Mouse (Mus musculus) brain, adult 2 months (tissue): Measurements from ENCODE around the gene Rbm28.

Experiments used
- DNase-seq: peaks from one replicate; pipeline ENCODE4 v3.0.0; 2011; ENCODE audit warnings: low read depth, low spot score

Gene Rbm28

DNA sequence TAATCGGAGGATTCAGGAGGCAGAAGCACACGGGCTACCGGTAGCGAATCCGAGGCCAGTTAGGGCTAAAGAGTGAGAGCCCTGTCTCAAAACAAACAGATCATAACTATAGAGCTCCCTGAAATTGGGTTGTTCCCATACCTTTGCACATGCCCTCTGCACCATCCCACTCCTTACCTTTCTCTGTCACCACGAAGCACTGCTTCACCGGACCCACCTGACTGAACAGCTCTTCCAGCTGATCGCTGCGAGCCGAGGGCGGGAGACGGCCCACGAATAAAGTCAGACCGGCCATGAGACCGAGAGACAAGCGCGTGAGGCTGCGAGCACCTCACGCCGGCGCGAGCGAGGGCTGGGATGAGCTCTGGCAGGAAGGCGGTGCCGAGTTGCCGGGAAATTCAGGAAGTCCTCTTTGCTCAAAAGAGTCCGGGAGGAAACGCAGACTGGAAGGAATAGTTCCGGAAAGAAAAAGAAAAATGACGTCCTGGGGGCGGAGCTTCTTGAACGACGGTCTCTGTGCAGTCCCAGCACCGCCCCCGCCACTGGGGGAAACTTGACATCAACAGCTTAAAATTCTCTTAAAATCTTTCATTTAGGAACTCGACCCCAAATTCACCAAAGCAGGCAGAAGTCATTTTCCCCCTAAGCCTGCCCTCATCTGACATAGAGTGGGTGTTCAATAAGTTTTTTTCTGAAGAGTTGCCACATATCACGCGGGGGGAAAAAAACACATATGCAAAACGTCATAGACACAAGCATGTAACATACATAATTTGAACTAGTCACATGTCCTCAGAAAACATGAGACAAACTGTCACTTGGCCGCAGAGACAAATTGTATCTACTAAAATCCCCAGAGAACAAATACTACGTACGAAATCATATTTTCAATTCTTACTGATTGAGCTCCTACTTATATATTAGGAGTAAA, at the start of gene Rbm28:
TSS of gene Rbm28 (minus strand) at position 693 of the 931 bp plus-strand sequence.
- DNase-seq, result peak; percentile 99

DNA sequence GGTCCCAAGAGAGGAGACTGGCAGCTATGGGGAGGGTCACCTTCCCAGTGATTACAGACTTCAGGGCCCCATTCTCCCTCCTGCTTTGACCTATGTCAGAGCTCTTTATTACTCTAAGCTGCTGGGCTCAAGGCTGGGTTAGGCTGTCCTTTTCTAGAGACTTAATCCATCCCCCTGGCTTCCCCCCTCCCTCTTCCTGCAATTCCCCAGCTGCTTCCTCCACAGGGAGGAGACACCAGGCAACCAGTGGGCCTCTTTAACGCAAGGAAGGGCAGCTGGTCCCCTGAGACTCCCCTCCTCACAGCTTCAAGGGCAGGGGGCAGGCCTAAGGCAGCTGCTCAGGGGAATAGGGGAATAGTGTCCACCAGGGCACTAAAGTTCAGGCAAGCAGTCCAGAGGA, 49.4 kb upstream of the Rbm28 start:
- no peak for DNase-seq

DNA sequence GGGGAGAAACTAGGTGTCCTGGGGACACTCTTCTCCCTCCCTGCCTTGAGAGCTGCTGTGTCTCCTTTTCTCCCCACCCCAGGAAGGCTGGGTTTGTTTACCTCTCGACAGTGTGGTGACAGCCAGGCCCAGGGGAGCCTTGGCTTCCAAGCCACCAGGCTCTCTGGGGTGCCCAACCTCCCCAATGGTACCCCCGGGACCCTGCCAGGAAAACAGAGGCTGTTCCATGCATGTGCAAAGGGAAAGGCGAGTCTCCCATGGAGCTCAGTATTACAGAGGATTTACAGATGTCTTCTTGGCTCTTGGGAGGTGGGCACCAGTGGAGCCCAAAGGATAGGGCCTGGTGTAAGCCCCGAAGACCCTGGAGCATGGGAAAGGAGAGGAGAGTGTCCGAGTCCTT, 48.6 kb upstream of the Rbm28 start:
- no peak for DNase-seq

DNA sequence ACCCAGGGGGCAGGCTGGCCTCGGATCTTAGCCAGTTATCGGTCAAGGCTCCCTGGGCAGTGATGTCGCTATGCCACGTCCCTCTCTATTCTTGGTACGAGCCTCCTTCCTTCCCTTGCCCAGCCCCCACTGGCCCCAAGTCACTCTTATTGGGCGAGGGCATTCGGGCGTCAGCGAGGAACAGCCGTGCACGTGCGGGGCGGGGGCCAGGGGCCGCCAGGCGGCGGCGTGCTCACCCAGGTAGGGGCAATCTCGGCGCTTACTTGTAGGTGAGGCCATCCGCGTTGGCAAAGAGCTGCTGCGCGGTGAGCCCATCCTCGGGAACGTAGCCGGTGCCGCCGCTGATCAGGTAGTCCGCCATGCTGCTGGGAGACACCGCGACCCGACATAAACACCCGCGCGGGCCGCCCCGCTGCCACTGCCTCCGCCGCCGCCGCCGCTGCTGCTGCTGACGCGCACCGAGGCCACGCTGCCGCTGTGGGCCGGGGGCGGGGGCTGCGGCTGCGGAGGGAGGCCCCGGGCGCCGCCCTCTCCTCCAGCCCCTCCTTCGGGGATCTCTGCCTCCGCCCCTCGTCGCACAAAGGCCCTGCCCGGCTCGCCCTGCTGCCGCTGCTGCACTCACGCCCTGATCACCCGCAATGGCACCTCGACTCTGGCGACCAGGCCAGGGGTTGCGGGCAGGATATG, 47.1 kb upstream of the Rbm28 start:
- DNase-seq, result peak; percentile 87

DNA sequence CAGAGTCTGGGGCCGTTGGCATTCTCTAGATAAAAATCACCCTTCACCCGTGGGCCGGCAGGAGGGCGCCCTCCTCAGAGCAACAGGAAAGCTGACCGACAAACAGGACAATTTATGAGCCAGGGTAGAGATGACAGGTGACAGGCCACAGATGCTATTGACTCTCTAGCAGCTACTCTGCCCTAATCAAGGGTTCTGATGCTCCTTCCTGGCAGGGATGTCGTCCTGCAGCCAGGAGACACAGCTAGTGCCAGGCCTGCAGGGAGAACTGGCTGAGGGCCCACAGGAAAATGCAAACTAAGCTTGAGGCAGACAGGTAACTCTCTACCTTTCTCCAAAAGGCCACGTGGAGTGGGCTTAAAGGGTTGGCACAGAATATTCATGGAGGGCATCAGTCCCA, 46.3 kb upstream of the Rbm28 start:
- DNase-seq, result peak; percentile 76

DNA sequence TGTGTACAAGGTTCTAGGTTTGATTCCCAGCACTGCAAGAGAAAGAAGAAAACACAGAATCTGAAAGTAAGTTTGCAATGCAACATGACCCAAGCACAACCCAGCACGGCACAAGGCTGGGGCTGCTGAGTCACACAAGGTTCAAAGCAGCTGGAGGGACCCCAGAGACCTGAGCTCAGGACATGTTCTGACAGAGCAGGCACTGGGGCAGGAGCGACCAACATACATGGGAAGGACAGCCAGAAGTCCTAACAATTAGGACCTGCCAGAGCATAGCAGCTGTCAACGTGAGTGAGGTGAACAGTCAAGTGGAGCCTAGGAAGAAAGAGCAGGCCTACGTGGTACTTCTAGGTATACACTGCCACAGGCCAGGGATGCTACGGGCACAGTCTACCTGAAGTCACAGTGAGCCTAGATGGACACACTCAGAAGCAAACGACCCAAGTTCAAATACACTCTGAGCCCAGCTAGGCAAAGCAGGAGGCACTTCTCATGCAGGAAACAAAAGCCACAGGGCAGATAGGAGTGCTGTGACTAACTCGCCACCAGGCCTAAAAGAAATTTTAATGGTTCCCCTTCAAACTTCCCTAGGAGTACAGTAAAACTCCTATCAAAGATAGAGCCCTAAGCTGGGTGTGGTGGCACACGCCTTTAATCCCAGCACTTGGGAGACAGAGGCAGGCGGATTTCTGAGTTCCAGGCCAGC, 45.6 kb upstream of the Rbm28 start:
- DNase-seq, result no peak

DNA sequence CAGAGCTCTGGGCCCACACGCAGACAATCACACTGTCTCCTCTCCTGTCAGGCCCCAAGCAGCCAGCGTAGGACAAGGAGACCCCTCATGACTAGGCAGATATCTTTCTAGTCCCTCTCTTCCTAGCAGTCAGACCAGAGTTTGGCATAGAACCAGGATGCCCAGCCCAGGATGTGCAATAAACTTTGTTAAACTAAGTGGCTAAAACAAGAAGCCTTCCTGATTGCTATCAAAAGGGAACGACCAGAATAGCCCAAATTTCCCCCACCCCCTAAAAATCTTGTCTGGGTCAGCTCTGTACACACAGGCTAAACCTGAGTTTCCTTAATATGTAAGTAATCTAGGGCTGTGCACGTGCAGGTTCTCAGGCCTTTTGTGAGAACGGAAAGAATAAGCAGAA, 43.4 kb upstream of the Rbm28 start:
- DNase-seq, result no peak

DNA sequence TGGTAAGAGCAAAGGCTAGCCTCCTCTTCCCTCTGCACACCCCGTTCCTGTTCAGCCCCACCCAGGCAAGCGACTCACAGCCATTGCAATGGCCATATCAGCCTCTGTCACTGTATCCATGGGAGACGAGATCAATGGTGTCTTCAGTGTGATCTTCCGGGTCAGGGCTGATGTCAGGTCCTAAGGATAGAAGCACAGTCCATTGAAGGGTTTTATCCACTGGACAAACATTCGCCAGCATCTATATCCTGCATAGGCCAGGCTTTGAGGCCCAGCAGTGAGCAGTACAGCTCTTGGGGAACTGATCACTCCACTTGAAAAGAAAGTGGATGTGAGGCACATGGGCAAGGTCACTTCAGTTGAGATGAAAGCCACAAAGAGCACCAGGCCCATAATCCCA, 42.2 kb upstream of the Rbm28 start:
- no peak for DNase-seq

DNA sequence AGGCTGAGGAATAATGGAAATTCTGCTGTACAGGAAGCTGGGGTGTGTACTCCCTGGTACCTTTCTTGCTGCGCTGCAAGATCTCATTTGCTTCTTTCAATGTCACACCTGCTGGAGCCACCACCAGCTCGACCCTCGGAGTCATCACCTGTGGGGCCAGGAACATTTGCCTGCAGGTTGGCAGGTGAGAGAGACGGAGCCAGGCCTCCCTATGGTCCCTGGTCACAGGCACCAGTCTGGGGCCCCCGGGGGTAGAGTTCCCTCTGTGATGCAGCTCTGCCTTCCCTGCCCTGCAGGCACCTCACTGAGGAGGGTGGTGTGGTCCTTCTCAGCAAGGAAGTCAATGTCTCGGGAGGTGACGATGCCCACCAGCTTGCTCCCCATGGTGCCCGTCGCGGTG, 41.2 kb upstream of the Rbm28 start:
- no peak for DNase-seq

DNA sequence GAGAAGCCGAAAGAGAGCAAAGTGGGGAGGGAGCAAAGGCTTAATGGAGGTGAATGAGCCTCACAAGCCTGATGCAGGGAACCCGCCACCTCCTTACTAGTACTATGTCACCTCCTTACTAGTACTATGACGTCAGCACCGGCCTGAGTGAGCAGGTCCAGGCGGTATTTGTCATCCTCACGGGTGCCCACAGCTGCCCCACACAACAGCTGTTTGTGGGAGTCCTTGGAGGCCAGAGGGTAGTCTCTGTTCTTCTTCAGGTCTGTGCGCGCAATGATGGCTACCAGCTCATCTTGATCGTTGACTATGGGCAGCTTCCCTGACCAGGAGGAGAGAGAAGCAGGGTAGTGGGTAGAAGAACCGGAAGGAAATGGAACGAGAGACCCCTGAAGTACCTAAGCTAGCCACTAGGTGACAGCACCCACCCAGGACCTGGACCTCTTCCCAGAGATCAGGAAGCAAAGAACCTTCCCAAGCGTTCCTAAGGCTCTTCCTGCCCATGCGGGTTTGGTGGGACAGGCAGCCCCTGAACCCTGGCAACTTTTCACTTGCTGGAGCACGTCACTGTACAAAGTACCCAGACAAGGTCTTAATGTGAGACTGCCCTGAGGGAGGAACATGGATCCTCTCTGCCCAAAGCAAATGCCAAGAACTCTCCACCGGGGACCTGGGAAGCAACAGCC, 40.3 kb upstream of the Rbm28 start:
- DNase-seq, result peak; percentile 53

DNA sequence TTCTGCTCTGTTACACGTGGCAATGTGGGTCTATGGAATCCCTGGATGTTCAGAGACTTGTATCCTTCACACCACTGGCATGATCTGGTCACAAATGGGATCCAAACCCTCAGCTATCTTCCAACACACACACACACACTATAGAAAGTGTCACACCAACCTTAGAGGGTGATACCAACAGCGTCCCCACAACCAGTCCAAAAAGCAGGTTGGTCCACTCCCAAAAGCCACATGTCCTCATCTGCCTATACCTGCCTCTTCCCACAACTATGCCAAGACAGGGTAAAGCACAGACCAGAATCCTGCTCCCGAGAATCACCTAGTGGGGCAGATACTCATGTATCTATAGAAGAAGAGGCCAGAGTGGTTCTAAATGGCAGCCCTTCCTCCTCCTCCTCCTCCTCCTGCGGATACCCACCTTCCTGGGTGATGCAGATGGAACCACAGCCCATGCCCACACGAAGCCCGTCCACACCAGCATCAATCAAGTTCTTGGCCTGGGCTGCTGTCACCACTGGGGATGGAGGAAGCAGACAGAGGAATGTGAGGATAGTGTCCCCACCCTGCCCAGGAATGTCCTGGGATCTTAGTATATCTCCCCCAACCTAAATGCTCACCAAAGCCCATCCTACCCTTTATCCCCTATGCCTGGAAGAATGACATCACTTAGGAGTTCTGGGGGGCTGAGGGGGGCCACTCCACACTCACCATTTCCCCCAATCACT, 39.2 kb upstream of the Rbm28 start:
- no peak for DNase-seq

DNA sequence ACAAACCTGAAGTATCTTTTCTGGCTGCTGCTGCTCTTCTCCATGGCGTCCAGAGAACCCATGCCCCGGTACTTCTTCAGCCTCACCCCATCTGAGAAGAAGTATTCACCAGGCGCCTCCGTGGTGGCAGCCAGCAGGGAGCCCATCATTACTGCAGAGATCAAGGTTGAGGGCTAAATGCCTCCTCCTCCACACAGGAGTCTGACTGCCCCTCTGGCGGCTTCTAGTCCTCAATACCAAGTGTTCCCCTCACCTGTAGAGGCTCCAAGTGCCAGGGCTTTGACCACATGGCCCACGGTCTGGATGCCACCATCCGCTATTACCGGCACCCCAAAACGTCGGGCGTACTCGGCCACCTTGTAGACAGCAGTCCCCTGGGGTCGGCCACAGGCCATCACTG, 38.3 kb upstream of the Rbm28 start:
- DNase-seq, result no peak

DNA sequence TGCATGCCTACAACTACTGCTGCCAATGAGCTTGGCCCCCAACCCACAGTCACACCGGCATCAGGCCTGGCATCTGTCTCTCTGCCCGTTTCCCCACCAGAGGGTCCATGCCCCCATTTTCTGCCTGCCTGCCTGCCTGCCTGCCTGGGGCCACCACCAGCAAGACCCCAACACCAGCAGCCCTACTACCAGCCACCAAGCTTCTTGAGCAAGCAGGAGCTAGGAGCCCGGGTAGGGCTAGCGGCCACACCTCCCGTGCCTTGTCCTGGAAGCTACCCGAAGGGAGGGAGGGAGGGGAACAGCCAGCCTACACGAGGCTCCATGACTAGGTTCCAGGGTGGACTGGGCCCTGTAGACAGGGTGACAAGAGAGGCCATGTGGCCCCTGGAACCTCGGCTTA, 37.2 kb upstream of the Rbm28 start:
- DNase-seq, result no peak

DNA sequence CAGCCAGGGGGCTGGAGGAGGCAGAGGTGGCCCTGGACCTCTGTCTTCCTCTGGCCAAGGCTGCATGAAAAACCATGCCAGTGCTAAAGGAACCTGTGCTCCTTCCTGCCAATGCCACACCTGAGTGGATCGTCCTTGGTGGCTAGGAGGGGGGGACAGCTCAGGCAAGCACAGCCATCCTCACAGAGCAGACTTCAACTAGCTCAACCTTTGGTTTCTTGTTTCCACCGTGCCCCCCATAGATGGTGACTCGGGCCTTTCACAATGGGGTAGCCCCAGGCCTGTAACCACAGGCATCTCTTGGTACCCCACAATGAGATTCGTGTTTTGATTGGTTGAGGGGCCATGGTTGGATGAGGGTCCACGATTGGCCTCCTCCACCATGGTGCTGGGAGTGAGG, 36.5 kb upstream of the Rbm28 start:
- DNase-seq, result no peak

DNA sequence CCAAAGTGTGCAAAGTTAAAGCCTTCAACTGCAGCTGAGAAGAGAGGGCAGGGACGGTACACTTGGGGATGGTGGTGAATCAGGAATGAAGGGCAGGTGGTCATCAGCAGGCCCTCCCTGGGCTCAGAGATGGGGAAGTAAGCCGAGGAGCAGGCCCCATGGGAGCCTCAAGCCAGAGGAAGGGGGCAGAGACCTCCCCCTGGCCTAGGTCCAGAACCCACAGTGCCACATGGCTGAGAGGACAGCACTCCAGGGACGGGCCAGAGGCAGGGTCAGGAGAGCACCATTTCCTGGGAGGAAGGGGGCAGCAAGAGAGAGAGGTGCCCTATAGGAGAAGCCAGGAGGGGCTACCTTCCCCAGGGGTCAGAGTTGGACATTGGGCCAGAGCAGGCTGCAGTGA, 35.7 kb upstream of the Rbm28 start:
- DNase-seq, result no peak

DNA sequence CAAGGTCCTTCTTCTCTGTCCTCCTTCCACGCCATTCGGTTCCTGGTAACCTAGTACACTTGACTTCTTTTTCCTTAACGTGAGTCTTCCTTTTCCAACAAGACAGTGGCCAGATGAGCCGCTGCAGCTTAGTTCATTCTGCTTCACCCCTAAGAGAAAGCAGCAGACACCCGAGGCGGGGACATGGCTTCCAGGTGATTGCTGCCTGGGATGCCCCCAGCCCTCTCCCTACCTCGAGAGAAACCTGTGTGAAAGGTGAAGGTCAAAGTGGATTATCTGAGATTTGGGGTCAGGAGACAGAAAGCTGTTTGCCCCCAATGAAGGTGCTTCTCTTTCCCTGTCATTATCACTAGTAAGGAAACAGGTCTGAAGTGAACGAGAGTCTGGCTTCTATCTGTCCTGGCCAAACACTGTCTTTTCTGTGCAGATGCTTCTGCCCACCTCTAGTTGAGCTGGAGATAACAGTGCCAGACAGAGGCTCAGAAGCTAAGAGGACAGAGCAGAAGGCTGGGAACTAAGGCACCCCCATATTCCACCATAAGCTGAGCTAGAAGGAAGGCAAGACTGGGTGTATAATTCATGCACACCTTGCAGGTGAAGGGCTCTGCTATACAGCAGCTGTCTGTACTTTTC, 34.5 kb upstream of the Rbm28 start:
- no peak for DNase-seq

DNA sequence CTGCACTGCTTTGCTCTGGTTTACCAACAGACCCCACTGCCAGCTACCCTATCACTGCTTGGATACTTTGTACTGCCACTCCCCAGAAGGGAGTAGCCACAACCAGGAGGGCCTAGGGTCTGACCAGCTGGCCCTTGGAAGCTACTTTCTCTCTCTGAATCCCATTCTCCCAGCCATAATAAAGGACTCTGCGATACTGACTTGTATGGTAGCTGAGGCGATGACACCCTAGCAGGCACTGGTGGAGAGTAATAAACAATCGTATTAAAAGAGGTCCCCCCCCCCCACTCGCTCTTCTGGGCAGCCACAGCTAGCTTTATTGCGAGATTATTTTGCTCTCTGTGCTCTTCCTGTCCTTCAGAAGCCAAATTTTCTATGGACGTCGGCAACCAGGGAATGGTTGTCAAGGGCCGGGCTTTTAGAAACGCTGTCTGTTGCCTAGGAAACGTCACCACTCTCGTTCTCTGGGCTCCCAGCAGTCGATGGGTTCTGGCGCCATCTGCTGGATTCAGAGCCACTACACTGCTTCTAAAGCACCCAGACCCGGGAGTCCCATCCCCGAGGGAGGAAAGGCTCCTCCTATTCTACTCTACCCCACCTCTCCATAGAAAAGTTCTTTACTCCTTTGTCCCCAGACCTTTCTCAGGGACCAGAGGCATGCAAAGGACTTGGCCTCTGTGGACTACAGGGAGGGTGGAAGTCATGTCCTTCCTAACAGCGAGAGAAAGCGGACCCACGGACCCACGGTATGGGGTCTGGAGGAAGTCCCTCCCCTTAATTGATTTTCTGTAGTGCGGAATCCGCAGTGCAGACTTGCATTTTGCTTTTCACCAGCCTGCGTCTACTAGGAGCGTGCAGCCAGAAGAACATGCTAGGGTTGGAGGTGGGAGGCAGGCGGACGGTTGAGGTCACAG, 33.8 kb upstream of the Rbm28 start:
- peak; percentile 96 for DNase-seq

DNA sequence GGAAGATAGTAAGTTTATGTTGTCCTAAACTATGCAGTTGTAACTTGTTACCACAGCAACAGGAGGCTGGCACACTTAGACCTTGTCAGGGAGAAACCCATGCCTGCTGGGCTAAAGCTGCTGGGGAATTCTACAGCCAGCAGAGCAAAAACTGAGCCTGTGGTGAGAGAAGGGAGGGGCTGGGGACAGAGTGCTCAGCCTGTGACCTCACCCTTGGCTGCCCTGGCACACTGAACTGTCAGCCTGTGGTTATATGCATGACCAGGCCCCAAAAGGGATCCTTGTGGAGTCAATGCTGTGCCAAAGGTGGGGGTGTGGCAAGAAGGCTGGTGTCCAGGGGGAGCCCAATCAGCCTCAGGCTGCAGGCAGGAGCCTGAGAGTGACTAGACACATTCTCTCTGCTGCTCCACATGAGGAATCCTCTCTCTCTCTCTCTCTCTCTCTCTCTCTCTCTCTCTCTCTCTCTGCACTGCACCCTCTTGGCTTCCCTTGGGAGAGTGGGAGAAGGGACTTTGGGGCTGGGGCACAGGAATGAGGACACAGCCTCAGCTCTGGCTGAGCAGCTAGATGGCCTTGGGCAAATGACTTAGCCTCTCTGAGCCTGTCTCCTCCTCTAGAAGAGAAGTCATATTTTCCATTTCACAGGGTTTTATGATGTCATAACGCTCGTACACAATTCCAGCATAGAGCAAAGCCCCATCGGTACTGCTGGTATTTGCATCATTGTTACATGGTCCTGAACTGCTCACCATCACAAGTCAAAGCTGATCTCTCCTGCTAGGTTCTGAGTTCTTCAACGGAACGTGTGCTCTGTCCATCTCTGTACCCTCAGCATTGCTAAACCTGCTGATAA, 31.3 kb upstream of the Rbm28 start:
- no peak for DNase-seq

DNA sequence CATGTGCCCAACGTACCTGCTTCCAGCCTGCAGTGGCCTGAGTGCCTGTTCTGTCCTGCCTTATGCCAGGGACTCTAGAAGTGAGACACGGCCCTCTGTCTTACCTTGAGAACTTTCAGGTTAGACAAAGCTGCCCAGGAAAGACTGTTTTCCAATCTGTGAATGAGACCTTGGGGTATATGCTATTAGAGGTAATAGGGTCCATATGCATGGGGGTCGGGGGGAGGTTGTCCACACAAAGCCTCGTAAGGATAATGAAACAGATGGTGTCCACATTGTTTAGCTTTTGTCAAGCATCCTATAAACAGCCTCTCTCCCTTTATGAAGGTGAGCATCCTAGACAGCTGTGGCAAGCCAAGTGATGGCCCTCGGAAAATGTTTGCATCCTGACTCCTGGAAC, 30.3 kb upstream of the Rbm28 start:
- DNase-seq, result no peak
